Mouse (Mus musculus) urinary bladder, postnatal 4 days (tissue): ENCODE measurements around the gene Prkab2.

Experiments
- DNase-seq, 2 experiments: peaks; one replicate each; pipeline ENCODE4 v3.0.0; 2021 to 2022; ENCODE audit warnings: low spot score in 2 of 2

Prkab2 gene

GRCm38 (mm10) chr3:97691443-97692017 lies 33.5 kb downstream of the Prkab2 start:
- DNase-seq, result no peak

- DNase-seq, result no peak
These were observed 35.8 kb downstream of the Prkab2 start for GRCm38 (mm10) chr3:97693806-97694205.

DNA sequence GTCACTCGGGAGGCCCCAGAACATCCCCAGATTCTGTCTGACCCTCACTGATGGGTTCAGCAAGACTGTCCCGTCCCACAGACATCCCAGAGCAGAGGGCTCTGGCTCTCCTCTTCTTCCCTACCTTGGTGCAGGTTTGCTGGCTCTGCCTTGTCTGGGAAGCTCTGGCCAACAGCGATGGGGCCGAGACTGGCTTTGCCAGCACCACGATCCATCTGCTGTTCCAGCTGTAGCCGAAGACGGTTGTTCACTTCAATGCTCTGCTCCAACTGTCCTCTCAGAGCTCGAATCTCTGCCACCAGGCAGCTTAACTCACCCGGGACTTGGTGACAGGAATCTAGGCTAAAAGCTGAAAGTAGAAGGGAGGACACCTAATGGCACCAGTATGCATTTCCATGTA lies 38.9 kb downstream of the Prkab2 start:
- DNase-seq, result no peak

DNA sequence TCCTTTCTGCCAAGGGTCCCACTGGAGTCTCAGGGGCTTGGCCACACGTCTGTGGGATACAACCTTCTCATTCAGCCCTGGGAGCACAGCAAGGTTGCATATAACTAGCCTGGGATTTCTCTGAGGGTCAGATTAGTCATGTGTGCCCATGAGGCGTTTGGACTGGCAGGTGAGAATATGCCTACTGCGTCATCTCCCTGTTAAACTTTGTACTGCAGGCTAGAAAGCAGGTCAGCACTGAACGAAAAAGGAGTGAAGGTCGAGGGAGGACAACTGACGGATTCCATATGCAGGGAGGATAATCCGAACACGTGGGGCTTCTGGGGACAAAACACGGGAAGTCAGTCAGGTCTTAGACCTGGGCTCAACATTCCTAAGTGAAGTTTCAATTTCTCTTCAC lies 39.3 kb downstream of the Prkab2 start:
- DNase-seq, result no peak

DNA sequence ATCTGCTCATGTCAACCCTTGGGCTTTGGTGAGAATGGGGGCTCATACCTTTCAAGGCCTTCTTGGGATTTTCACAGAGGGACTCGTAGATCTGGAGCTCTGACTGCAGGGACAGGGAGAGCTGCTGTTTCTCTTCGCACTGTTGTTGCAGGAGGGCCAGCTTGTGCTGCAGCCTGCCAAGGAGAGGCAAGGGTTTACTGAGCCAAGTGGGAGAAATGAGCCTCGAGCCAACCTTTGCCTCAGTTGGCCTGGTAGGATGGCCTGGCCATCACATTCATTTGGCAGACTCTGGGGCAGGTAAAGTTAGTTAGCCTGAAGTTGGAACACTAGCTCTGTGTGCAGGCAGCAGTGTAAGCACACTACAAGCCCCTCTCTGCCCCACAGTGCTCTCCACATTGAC lies 41.1 kb downstream of the Prkab2 start:
- DNase-seq, result no peak

DNA sequence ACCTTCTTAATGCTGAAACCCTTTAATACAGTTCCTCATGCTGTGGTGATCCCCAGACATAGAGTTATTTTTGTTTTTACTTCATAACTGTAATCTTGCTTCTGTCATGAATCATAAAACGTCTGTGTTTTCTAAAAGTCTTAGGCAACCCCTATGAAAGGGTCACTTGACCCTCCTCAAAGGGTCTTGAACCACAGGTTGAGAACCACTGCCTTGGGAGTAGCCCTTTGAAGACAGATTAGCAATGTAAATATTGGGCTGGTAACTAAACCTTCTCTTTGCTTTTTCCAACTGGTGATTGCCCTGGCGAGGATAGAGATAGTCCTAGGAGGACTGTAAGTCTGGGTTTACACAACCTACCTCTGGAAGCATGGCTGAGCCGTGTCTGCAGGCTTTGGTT lies 43.2 kb downstream of the Prkab2 start:
- DNase-seq, result no peak

DNA sequence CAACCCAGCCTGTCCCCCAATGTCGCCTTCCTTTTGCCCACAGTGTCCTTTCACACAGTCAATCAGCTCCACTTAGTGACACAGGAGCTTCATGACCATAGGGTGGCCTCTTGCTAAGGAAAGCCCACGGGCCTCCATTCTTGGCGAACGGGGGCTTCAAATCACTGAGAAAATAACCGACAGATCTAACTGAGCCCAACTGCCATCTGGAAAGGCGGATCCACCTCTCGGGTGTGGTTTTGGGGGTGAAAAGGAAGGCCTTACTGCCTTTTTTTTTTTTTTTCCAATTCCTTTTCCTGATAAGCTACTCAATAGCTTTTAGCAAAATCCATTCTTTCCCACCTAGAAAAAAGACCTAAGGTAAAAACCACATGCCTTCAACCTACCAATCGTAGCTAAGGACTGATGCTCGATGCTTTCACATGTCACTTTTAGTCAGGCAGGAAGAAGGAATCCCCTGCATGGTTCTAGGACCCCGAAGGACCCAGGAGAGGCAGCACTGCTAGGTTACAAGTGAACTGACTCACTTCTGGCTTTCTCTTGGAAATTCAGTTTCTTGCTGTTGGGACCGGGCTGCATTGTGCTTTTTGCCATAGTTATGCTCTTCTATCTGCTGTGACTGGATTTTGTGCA lies 44.6 kb downstream of the Prkab2 start:
- DNase-seq, result no peak

- no peak for DNase-seq
These were observed 47.5 kb downstream of the Prkab2 start for GRCm38 (mm10) chr3:97705508-97705907.

DNA sequence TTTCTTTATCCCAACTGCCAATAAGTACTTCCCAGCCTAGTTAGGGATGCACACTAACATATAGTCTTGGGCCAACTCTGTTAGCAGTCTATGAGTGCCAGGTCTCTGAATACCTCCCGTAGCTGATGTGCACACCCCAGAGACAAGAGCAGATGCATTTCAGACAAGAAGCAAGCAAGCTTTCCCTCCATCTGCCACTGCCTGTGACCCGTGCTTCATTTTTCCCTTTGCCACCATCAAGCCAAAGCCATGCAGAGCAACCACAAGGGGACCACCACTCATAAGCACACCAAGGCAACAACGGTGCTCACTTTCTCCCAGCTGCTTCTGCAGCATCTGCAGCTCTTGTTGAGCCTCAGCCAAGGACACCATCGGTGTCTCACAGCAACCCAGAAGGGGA lies 48.6 kb downstream of the Prkab2 start:
- no peak for DNase-seq

DNA sequence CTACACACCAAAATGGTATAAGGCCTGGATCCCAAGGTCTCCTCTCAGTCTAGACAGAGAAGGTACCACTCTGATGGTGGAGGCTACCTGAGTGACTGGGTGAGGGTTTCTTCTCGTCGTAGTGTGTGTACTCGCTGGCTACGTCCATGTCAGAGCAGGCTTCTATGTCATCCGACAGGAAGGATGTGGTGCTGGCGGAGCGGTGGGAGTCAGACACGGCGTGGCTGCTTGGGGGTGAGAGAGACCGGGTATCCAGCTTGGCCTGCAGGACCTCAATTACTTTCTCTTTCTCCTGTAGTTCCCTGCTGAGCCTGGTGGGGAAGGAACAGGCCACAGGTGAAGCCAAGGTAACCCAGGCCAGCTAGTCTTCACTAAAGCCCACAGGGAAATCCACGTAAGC lies 52.1 kb downstream of the Prkab2 start:
- no peak for DNase-seq

GRCm38 (mm10) chr3:97710881-97711280 lies 52.9 kb downstream of the Prkab2 start:
- no peak for DNase-seq

DNA sequence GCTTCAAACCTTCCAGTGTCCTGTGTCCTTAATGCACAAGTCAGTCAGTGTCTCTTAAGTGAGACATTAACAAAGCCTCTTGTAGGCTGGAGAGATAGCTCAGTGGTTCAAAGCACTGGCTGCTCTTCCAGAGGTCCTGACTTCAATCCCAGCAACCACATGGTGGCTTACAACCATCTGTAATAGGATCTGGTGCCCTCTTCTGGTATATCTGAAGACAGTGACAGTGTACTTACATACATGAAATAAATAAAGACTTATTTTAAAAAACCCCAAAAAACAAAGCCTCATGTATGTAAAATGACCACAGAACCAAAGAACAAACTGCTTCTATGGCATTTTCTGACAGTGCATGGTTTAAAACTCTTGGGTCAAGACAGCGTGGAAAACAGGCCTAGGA lies 57.9 kb downstream of the Prkab2 start:
- DNase-seq, result no peak

DNA sequence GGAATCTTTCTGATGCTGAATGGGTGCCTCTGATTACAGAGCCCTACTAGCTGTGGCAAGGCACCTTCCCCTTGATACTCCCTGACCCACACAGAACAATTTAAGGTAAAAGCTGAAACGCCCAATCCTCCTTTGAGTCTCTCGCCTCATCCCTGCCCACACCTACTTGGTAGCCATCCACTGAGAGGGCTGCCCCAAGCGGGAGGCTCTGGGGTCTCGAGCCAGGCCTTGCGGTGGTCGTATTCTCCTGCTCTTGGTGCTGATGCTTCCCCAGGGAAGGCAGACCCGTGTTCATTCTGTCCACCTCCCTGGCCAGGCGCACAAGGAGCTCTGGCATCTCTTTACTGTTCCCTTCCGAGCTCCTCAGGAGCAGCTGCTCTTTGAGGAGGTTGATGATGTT lies 61.1 kb downstream of the Prkab2 start:
- no peak for DNase-seq
